8 mouse cellular contexts compared by ENCODE assay signal in genomic region chr17:5190367-5190766, GRCm38 (mm10).
DNase-seq lines count a peak whose midpoint lies in the region; ATAC-seq lines count a peak whose summit lies in the region.

No protein-coding gene starts in this region.

- 29% methylated on average over 3 of the region's 3 CpGs for WGBS in heart, embryonic 15.5 days
- WGBS in limb, embryonic 12.5 days, result 37% methylated on average over 3 of the region's 3 CpGs

- no peak for DNase-seq in heart, adult 8-10 months (ENCODE audit: low spot score)
- DNase-seq in MEL-GATA-1-ER (ENCODE audit: extremely low read depth, low read depth), result peak; percentile 33
- peak; percentile 31 for DNase-seq in splenic B cell, adult 2 months (ENCODE audit: low read depth, low spot score)
- no peak for DNase-seq in layer of hippocampus, adult 9-11 months
- DNase-seq in left cerebral cortex, postnatal 4 days, result no peak

- H3K27me3 ChIP-seq in heart, embryonic 15.5 days, result no peaks in the 10 kb centered on the region
- H3K27me3 ChIP-seq in limb, embryonic 12.5 days, result no peaks in the 10 kb centered on the region
- H3K27me3 ChIP-seq in splenic B cell, adult 2 months (ENCODE audit: control insufficient read depth, insufficient read depth, low read length, poor library complexity, severe bottlenecking), result no peaks in the 10 kb centered on the region

- peak overlapping the region; percentile 85; the same call in 1 of the 2 replicates for H3K9ac ChIP-seq in heart, embryonic 15.5 days
- peak overlapping the region; percentile 86 for H3K9ac ChIP-seq in limb, embryonic 12.5 days (replicated peaks)

- H3K4me3 ChIP-seq in heart, embryonic 15.5 days, result peak overlapping the region; percentile 71
- peak overlapping the region; percentile 55 for H3K4me3 ChIP-seq in limb, embryonic 12.5 days (replicated peaks)

- peak overlapping the region; percentile 84 for H3K4me2 ChIP-seq in heart, embryonic 15.5 days
- H3K4me2 ChIP-seq in limb, embryonic 12.5 days, result peak overlapping the region; percentile 69

- H3K4me1 ChIP-seq in heart, embryonic 15.5 days (replicated peaks), result peaks cover 26% of the 10 kb centered on the region
- H3K4me1 ChIP-seq in limb, embryonic 12.5 days (replicated peaks), result peaks cover 30% of the 10 kb centered on the region

- intact Hi-C loops in left cerebral cortex, postnatal 4 days (cut with DNase I), result no loop called here

- peak overlapping the region; percentile 100 for H3K27ac ChIP-seq in heart, embryonic 15.5 days
- peak overlapping the region; percentile 99 for H3K27ac ChIP-seq in limb, embryonic 12.5 days

- no peaks in the 10 kb centered on the region for H3K36me3 ChIP-seq in heart, embryonic 15.5 days
- H3K36me3 ChIP-seq in limb, embryonic 12.5 days, result no peaks in the 10 kb centered on the region
- no peaks in the 10 kb centered on the region for H3K36me3 ChIP-seq in splenic B cell, adult 2 months (ENCODE audit: control insufficient read depth, insufficient read depth, low read length, poor library complexity, severe bottlenecking)

- no peaks in the 10 kb centered on the region for H3K9me3 ChIP-seq in heart, embryonic 15.5 days (replicated peaks)
- no peaks in the 10 kb centered on the region for H3K9me3 ChIP-seq in limb, embryonic 12.5 days

- no peak for ATAC-seq in heart, embryonic 15.5 days (replicated peaks; ENCODE audit: insufficient number of reproducible peaks, insufficient read depth, low FRiP score, low read depth)
- peak; percentile 16 for ATAC-seq in erythroid progenitor cell, adult 5-6 weeks (replicated peaks; ENCODE audit: low FRiP score, poor library complexity, severe bottlenecking)
- ATAC-seq in limb, embryonic 12.5 days (ENCODE audit: insufficient number of reproducible peaks, insufficient read depth, low FRiP score, low TSS enrichment, low read depth), result peak; percentile 1; the same call in 1 of the 2 replicates

Comparison
In these comparisons a context has a peak if more than half of its experiments do, and no peak if none do; other contexts are left out.
1. DNase-seq: peak in MEL-GATA-1-ER (single experiment) and splenic B cell, adult 2 months (single experiment); none in heart, adult 8-10 months (single experiment), layer of hippocampus, adult 9-11 months (single experiment) and left cerebral cortex, postnatal 4 days (single experiment).